Mouse (Mus musculus) left cerebral cortex, adult 18-20 months (tissue): Measurements from ENCODE around the gene Zfp326. TPM values are rescaled to one million over a fixed set of nuclear protein-coding genes. Genes with fewer than 3 reads are reported as not detected.
A peak's percentile ranks its signal among the peaks of the same experiment; 100 is the strongest.
"Not testable (repeated sequence)": the region's sequence is repeated elsewhere in the genome, so short reads cannot be mapped to it uniquely, and the experiment has no call there.

ENCODE experiments used
- DNase-seq, 2 experiments: peaks; one replicate each; pipeline ENCODE4 v3.0.0; 2021 to 2022; ENCODE audit warnings: low spot score in 2 of 2, mixed read lengths in 1 of 2
- total RNA-seq, 2 experiments: library from RNA; stranded (reverse); gene quantifications; 2 replicates each; pipeline ENCODE4 v1.2.3; 2021

Zfp326 gene
- total RNA-seq, 2 experiments from 2014 or later: 30.2 to 36.5 TPM

GRCm38 (mm10) chr5:105865110-105865628 is 11.2 kb upstream of the Zfp326 start:
- not testable (repeated sequence) for DNase-seq

- DNase-seq: no peak
These were observed 8.9 kb upstream of the Zfp326 start for GRCm38 (mm10) chr5:105867427-105867826.

- DNase-seq: no peak
These were observed 8.4 kb upstream of the Zfp326 start for GRCm38 (mm10) chr5:105867841-105868447.

GRCm38 (mm10) chr5:105868593-105868992 is 7.8 kb upstream of the Zfp326 start:
- peak; percentile 82 to 90 for DNase-seq

GRCm38 (mm10) chr5:105869739-105870138 is 6.6 kb upstream of the Zfp326 start:
- no peak for DNase-seq

DNA sequence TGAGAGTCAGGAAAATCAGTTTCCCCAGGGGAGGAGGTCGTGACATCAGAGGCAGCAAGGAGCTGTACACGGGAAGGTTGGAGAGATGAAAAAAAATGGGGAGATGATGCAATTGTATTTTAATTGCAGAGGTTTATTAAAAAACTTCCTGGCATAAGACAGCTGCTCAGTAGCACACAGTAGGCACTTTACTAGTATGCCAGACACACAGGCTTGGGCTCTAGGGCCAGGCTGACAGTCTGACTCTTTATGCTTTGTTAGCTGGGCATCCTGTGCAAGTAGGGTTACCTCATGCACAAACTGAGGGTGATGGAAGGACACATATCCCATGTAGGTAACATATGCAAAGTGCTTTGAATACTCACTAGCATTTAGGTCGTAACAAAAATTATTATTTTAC is 5.2 kb upstream of the Zfp326 start:
- DNase-seq: no peak

DNA sequence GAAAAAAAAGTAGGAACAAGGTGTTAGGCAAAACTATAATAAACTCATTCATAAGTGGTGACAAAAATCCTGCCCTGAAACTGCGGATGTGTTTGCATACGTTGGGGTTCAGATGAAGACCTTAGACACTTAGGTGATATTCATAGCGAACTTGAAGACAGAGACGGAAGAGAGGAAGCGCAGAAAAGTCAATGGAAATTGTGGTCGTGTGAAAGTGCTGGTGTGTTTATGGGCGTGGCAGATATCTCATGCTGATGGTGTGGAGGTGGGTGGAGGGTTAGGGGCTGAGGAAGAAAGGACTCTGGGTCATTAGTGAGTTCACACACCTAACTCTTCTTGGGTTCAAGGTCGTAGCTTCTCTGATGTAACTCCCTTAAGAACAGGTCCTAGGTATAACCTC is 4.2 kb upstream of the Zfp326 start:
- no peak for DNase-seq

DNA sequence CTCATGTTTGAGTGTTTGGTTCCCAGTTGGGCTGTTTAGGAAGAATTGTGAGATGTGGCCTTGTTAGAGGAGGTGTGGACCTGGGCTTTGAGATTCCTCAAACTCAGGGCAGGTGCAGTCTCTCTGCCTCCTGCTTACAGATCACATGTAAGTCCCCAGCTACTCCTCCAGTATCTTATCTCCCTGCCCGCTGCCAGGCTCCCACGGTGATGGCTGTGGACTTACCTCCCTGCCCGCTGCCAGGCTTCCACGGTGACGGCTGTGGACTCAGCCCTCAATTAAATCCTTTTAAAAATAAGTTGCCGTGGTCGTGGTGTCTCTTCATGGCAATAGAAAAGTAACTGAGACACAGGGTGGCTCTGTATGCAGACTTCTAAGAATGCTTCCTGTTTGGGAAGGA is 3.4 kb upstream of the Zfp326 start:
- DNase-seq: no peak

DNA sequence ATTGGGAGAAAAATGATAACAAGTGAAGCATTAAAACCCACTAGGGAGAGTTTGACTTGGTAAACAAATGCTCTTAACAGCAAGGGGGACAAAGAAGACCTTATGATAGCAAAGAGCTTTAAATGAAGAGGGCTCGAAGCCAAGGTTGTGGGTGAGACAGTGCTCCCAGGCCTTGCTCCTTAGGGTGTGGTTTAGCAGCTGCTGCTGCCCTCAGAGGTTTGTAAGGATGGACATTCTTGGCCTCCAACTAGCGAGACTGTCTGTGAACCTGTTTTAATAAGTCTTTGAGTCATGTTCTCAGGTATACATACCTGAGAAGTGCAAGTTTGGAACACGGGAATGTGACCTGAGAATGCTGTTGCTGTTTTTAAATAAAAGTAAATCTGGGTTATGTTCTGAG is 2.6 kb upstream of the Zfp326 start:
- DNase-seq: no peak

- DNase-seq: no peak
These were observed 1.9 kb upstream of the Zfp326 start for GRCm38 (mm10) chr5:105874476-105874875.

- peak in 1 of 2 experiments; percentile 26 for DNase-seq
These were observed 785 bp downstream of the Zfp326 start for GRCm38 (mm10) chr5:105876925-105877774.

GRCm38 (mm10) chr5:105887317-105887716 is 11.0 kb downstream of the Zfp326 start:
- no peak for DNase-seq

- no peak for DNase-seq
These were observed 21.8 kb downstream of the Zfp326 start for GRCm38 (mm10) chr5:105898161-105898560.

- no peak for DNase-seq
These were observed 32.8 kb downstream of the Zfp326 start for GRCm38 (mm10) chr5:105909209-105909608.

- peak; percentile 11 to 19 for DNase-seq
These were observed 33.3 kb downstream of the Zfp326 start for GRCm38 (mm10) chr5:105909671-105910070.

DNA sequence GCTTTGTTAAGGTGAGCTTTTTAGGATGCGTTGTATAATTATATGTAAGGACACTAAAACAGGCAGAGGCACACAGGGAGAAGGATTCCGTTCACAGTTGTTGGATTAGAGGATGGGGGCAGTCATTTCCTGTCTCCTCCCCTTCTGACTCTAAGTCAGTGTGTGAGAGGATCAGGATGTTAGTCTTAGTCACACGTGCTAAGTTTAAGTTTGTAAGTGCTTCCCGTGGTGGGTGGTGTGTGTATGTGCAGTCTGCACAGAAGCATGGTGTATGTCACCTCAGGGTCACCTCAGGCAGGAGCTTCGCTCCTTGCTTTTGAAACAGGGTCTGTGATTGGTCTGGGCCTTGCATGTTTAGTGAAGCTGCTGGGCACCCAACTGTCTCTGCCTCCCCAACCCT is 35.1 kb downstream of the Zfp326 start:
- DNase-seq: no peak

GRCm38 (mm10) chr5:105917398-105917797 is 41.0 kb downstream of the Zfp326 start:
- no peak for DNase-seq

- no peak for DNase-seq
These were observed 41.9 kb downstream of the Zfp326 start for GRCm38 (mm10) chr5:105918289-105918688.

DNA sequence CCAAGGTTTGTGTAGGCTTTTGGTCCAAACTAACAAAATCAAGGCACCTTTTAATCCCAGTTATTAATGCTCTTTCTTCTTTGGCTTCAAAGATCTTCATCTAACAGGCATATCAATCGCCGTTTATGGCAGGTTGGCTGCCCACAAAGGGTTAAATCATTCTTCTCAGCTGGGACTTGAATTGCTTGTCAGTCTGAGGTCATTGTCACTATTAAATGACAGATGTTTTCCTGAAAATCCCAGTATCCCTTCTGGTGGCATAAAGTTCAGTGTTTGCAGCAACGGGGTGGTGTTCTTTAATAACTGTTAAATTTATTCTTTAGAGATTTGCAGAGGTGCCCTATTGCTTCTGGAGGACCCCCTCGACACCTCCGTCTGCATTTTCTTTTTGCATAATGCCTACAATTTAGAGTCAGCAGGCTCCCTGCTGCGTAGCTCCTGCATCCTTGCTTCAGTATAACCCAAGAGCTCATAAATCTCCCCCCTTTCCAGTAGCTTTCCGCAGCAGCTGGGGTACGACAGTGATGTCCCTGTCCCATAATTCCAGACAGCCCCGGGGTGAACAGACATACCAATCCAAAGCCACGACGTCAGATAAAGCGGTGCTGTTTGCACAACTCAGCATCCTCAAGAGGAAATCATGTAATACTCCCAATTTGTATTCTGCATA is 46.6 kb downstream of the Zfp326 start:
- no peak for DNase-seq

DNA sequence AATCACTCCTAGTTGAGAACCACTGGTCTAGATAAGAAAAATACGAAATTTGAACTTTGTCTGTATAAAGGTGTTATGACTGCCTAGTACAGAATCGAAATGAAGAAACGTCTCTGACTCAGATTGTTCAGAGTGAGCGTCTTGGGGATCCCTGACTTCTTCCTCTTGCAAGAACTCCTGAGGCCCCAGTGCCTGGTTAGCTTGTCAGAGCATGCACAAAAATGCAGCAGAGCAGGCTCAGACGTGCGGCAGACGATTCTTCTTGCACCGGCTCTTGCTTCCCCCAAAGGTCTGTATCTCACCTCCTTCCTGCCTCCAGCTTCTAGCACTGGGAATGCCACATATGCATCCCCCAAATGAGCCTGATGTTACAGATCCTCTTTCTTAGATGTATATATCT is 48.0 kb downstream of the Zfp326 start:
- DNase-seq: no peak

DNA sequence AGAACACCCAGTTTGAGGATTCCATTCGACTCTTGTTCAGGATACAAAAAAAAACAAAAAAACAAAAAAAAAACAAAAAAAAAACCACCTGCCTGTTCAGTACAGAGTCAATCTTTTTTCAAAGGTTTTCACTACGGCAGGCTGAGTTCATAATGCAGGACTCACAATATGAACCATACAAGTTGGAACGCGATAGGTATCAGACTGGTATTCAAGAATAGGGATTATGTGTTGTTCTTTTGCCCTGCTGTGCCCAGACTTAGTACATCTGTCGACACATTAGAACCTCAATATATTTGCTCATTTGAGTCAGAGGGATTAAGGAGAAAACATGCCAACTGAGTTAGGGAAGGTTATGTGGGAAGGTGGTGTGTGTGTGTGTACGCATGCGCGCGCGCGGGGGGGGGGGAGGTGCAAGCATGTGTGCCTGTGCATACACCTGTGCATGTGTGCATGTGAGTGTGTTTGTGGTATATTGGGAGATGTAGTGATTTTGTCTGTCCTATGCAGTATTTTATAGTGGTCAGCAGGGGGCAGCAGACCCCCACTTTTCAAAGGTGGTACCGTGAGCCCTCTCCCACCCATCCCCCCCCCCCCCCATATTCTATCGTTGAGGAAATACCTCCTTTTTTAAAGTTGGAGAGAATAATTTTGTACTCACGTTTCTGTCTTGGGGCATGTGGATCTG is 49.3 kb downstream of the Zfp326 start:
- no peak for DNase-seq
